Mouse (Mus musculus): ENCODE measurements around the gene Phf3.
"Not testable (repeated sequence)": the region's sequence is repeated elsewhere in the genome, so short reads cannot be mapped to it uniquely, and the experiment has no call there.

The Phf3 gene

DNA sequence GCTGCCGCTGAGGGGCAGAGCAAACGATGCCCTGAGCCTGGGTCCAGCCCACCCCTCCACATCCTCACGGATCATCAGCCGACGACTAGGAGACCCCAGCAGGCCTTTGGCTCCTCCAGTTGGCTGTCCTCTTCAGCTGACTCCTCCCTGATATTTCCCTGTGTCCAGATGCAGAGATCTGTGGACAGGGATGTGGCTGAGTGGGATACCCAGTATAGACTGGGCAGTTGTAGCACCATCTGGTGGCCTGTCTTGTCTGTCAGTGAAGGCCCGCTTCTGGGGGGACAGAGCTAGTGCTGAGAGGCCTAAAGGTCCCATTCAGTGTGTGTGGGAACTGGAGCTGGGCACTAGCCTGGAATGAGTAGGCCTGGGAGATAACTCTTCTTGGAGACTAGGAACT, 101.9 kb downstream of the Phf3 start:
- DNase-seq (ENCODE audit: low spot score in 2 of 2) = no peak

GRCm38 (mm10) chr1:30770599-30770998, 103.1 kb downstream of the Phf3 start:
- DNase-seq (ENCODE audit: low spot score in 2 of 2) = not testable (repeated sequence)

DNA sequence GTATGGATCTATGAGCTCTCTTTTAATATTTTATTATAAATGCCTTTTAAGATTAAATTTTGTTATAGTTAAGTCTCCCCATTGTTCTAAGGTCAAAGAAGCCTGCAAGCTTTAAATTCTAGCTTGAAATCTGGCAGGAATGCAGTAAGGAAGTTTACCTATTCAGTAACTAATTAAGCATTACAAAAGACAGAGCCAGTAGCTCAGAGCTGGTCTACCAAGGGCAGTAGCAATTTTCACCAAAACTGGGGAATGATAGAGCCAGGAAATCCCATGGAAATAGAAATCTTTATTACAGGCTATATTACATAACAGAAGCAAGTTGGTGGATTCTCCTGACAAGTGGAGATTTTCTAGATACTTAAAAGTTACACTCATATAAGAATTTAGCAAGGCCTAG, 116.9 kb downstream of the Phf3 start:
- no peak for DNase-seq (ENCODE audit: low spot score in 2 of 2)

DNA sequence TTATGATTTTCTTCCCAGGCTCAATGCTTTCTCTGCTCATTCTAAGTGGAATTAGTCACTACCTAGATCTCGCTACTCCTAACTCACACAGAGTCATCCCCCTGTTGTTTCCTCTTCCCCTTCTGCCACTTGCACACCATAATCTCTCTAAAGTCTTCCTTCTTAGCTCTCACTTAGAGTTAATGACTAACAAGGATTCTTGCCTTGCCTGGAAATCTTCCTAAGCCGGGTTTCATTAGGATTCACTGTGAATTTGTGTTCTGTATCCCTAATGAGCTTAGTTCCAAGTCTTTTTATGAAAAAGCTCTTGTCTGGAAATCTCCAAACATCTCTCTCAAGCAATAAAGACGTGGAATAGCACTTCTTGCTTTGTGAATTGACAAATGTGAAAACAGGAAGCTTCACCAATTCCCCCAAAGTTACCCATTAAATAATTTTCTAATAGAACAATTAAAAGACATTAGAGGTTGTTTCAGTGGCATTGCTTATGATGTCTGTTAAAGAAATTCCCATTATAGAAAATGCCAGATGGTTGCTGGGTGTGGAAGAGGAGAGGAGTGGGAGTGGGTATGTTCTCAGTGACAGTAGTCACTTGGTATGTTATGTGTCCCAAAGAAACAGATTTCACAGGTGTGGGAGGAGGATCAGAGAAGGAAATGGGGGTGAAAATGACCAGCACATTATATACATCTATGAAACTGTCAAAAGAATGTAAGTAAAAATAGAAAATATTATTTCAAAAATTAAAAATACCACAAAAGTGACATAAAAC, 118.1 kb downstream of the Phf3 start:
- DNase-seq (ENCODE audit: low spot score in 2 of 2) = no peak
